Mouse (Mus musculus) midbrain, embryonic 15.5 days (tissue): Measurements from ENCODE around the gene Duox1. TPM values are rescaled to one million over a fixed set of nuclear protein-coding genes. Genes with fewer than 3 reads are reported as not detected.

ENCODE experiments used
- ATAC-seq: fragments of 200-750 bp; cut with Nextera tagmentation; replicated peaks from 2 replicates; pipeline ENCODE4 v1.8.0; 2017; ENCODE audit warnings: moderate TSS enrichment
- H3K27ac ChIP-seq: fragments of 300-500 bp; sonication (generic); 2 replicates; pipeline ENCODE4 v1.5.1; 2015; ENCODE audit warnings: mild to moderate bottlenecking, inconsistent platforms
- H3K27me3 ChIP-seq: fragments of 300-500 bp; sonication (generic); replicated peaks from 2 replicates; pipeline ENCODE4 v1.6.1; 2015; ENCODE audit warnings: inconsistent platforms
- H3K36me3 ChIP-seq: fragments of 300-500 bp; sonication (generic); replicated peaks from 2 replicates; pipeline ENCODE4 v1.6.1; 2015; ENCODE audit warnings: inconsistent platforms
- H3K4me1 ChIP-seq: fragments of 300-500 bp; sonication (generic); 2 replicates; pipeline ENCODE4 v1.6.1; 2015; ENCODE audit warnings: inconsistent platforms
- H3K4me2 ChIP-seq: fragments of 300-500 bp; sonication (generic); 2 replicates; pipeline ENCODE4 v1.6.1; 2015; ENCODE audit warnings: inconsistent platforms, mild to moderate bottlenecking, moderate library complexity
- H3K4me3 ChIP-seq: fragments of 300-500 bp; sonication (generic); 2 replicates; pipeline ENCODE4 v1.5.1; 2015; ENCODE audit warnings: mild to moderate bottlenecking, inconsistent platforms
- H3K9ac ChIP-seq: fragments of 300-500 bp; sonication (generic); 2 replicates; pipeline ENCODE4 v1.6.1; 2015; ENCODE audit warnings: mild to moderate bottlenecking, inconsistent platforms
- H3K9me3 ChIP-seq: fragments of 300-500 bp; sonication (generic); 2 replicates; pipeline ENCODE4 v1.6.1; 2016; ENCODE audit warnings: inconsistent platforms
- WGBS: fragments of 180-500 bp; shearing (Covaris S2); methylation state at CpG from one replicate; pipeline ENCODE4 v1.1.7; 2015; ENCODE audit warnings: mixed read lengths; 5-methylcytosine and 5-hydroxymethylcytosine counted together
- polyA plus RNA-seq: library from polyadenylated mRNA; unstranded; fragments of >200 nt; fragmentation: Nextera tagmentation; extraction: Ambion mirVana; gene quantifications from 2 replicates; pipeline ENCODE4 v1.2.1, GENCODE M21; 2015

The Duox1 gene
- polyA plus RNA-seq, 1 experiment from 2014 or later: 0.13 TPM

GRCm38 (mm10) chr2:122362622-122363523 lies 47.4 kb downstream of the Duox1 start:
- WGBS: 79% methylated on average over 13 of the region's 13 CpGs
- Histone ChIP-seq H3K9ac (no peak overlapping the region), H3K27ac (no peak overlapping the region), H3K9me3 (no peaks in the 10 kb centered on the region), H3K27me3 (no peaks in the 10 kb centered on the region), H3K4me2 (no peak overlapping the region), H3K4me3 (no peak overlapping the region), H3K36me3 (peaks cover 6% of the 10 kb centered on the region; the same call in 1 of the 2 replicates), H3K4me1 (peaks cover 25% of the 10 kb centered on the region)
- no peak for ATAC-seq

- H3K36me3 ChIP-seq: peaks cover 6% of the 10 kb centered on the region; the same call in 1 of the 2 replicates
- H3K4me2 ChIP-seq: no peak overlapping the region
- H3K4me3 ChIP-seq: no peak overlapping the region
- no peak overlapping the region for H3K9ac ChIP-seq
- H3K4me1 ChIP-seq: peaks cover 29% of the 10 kb centered on the region
- ATAC-seq: no peak
- H3K27ac ChIP-seq: no peak overlapping the region
- no peaks in the 10 kb centered on the region for H3K9me3 ChIP-seq
- H3K27me3 ChIP-seq: no peaks in the 10 kb centered on the region
- 84% methylated on average over 3 of the region's 3 CpGs for WGBS
Measured at GRCm38 (mm10) chr2:122364352-122364944, 49.0 kb downstream of the Duox1 start.

- no peak for ATAC-seq
- H3K4me2 ChIP-seq: peak overlapping the region; percentile 68; the same call in 1 of the 2 replicates
- H3K9ac ChIP-seq: no peak overlapping the region
- H3K4me1 ChIP-seq: peaks cover 29% of the 10 kb centered on the region
- 88% methylated on average over 10 of the region's 10 CpGs for WGBS
- no peaks in the 10 kb centered on the region for H3K9me3 ChIP-seq
- H3K27ac ChIP-seq: no peak overlapping the region
- no peak overlapping the region for H3K4me3 ChIP-seq
- H3K27me3 ChIP-seq: no peaks in the 10 kb centered on the region
- H3K36me3 ChIP-seq: peaks cover 6% of the 10 kb centered on the region; the same call in 1 of the 2 replicates
Measured at GRCm38 (mm10) chr2:122365244-122365866, 49.9 kb downstream of the Duox1 start.

GRCm38 (mm10) chr2:122366039-122366438 lies 50.6 kb downstream of the Duox1 start:
- Histone ChIP-seq H3K4me2 (peak overlapping the region; percentile 68), H3K27ac (0 out of 2 replicates have a peak overlapping the region, but pooled peaks have one; percentile 21), H3K27me3 (no peaks in the 10 kb centered on the region), H3K36me3 (peaks cover 6% of the 10 kb centered on the region; the same call in 1 of the 2 replicates), H3K4me1 (peaks cover 29% of the 10 kb centered on the region), H3K9ac (no peak overlapping the region), H3K9me3 (no peaks in the 10 kb centered on the region), H3K4me3 (peak overlapping the region; percentile 91; the same call in 1 of the 2 replicates)
- 54% methylated on average over 3 of the region's 3 CpGs for WGBS
- no peak for ATAC-seq

GRCm38 (mm10) chr2:122366706-122367105 lies 51.2 kb downstream of the Duox1 start:
- Histone ChIP-seq H3K27me3 (no peaks in the 10 kb centered on the region), H3K4me3 (peak overlapping the region; percentile 91), H3K4me2 (peak overlapping the region; percentile 68), H3K9ac (0 out of 2 replicates have a peak overlapping the region, but pooled peaks have one; percentile 10), H3K4me1 (peaks cover 29% of the 10 kb centered on the region), H3K9me3 (no peaks in the 10 kb centered on the region), H3K36me3 (peaks cover 6% of the 10 kb centered on the region; the same call in 1 of the 2 replicates), H3K27ac (0 out of 2 replicates have a peak overlapping the region, but pooled peaks have one; percentile 21)
- no peak for ATAC-seq
- 11% methylated on average over 5 of the region's 5 CpGs for WGBS

DNA sequence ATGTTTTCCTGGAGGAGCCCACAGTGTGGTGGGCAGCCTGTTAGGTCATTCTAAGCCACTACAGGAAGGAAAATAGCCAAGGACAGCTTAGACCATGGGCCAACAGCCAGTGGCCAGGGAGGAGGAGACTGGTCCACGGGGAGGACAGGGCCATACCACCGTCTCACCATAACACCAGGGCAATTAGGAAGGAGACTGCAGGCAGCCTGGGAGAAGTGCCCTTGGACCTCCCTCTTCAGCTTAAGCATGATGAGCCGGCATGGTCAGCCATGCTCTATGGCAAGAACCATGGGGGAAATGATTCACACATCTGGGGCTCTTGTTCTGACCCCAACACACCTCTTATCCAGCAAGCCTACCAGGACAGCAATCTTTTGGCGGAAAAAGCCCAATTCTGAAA lies 51.7 kb downstream of the Duox1 start:
- no peaks in the 10 kb centered on the region for H3K9me3 ChIP-seq
- peak overlapping the region; percentile 91 for H3K4me3 ChIP-seq
- H3K9ac ChIP-seq: peak overlapping the region; percentile 88
- no peak overlapping the region for H3K27ac ChIP-seq
- WGBS: 21% methylated on average over 4 of the region's 4 CpGs
- ATAC-seq: no peak
- no peaks in the 10 kb centered on the region for H3K27me3 ChIP-seq
- H3K4me1 ChIP-seq: peaks cover 29% of the 10 kb centered on the region
- peaks cover 6% of the 10 kb centered on the region; the same call in 1 of the 2 replicates for H3K36me3 ChIP-seq
- peak overlapping the region; percentile 68 for H3K4me2 ChIP-seq

- Histone ChIP-seq H3K36me3 (peaks cover 6% of the 10 kb centered on the region; the same call in 1 of the 2 replicates), H3K27me3 (no peaks in the 10 kb centered on the region), H3K27ac (peak overlapping the region; percentile 73; the same call in 1 of the 2 replicates), H3K4me2 (peak overlapping the region; percentile 68), H3K4me3 (peak overlapping the region; percentile 91), H3K9ac (peak overlapping the region; percentile 88), H3K9me3 (no peaks in the 10 kb centered on the region), H3K4me1 (peaks cover 28% of the 10 kb centered on the region)
- ATAC-seq: no peak
- 8% methylated on average over 4 of the region's 4 CpGs for WGBS
Measured at GRCm38 (mm10) chr2:122367701-122368080, 52.2 kb downstream of the Duox1 start.

- Histone ChIP-seq H3K36me3 (peaks cover 6% of the 10 kb centered on the region; the same call in 1 of the 2 replicates), H3K27me3 (no peaks in the 10 kb centered on the region), H3K4me2 (peak overlapping the region; percentile 68), H3K4me1 (peaks cover 26% of the 10 kb centered on the region), H3K4me3 (peak overlapping the region; percentile 91), H3K9ac (peak overlapping the region; percentile 88), H3K27ac (peak overlapping the region; percentile 73), H3K9me3 (no peaks in the 10 kb centered on the region)
- WGBS: 0% methylated on average over 40 of the region's 55 CpGs
- ATAC-seq: peak; percentile 57
Measured at GRCm38 (mm10) chr2:122368081-122368971, 52.9 kb downstream of the Duox1 start.

GRCm38 (mm10) chr2:122368995-122369739 lies 53.7 kb downstream of the Duox1 start, which contains the start of gene Shf:
TSS of gene Shf (minus strand) at chr2:122369162.
- ATAC-seq: peak; percentile 89
- peak within 1 kb of the TSS; percentile 73 for H3K27ac ChIP-seq
- peak within 1 kb of the TSS; percentile 91 for H3K4me3 ChIP-seq
- peak within 1 kb of the TSS; percentile 88 for H3K9ac ChIP-seq
- under 1% methylated on average over 40 of the region's 54 CpGs for WGBS
- H3K27me3 ChIP-seq: no peaks in the 10 kb centered on the region
- peak within 1 kb of the TSS; percentile 68 for H3K4me2 ChIP-seq
- H3K36me3 ChIP-seq: no peaks in the 10 kb centered on the region
- H3K4me1 ChIP-seq: peaks cover 27% of the 10 kb centered on the region
- H3K9me3 ChIP-seq: no peaks in the 10 kb centered on the region

DNA sequence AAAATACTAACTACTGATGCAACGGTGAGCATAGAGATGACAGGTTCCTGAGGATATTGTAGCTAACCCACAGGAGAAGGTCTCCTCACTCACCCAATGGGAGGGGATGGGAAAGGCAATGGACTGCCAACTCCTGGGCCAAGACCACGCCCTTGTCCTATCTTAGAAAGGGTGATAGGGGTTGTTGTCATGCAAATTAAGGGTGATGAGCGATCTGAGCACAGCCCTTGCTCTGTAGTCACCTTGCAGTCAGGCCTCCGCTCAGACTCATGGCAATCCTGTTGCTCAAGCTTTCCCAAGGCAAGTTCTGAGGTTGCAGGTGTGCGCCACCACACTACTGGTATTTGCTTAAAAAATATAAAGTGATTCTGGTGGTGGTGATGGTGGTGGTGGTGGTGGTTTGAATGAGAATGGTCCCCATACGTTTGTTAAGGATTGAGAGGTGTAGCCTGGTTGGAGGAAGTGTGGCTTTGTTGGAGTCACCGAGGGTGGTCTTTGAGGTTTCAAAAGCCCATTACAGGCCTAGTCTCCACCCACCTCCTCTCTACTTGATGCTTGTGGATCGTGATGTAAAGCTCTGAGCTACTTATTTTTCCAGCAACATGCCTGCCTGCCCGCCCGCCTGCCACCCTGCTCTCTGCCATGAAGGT lies 54.8 kb downstream of the Duox1 start:
- Histone ChIP-seq H3K4me3 (no peak overlapping the region), H3K27ac (no peak overlapping the region), H3K4me1 (peaks cover 33% of the 10 kb centered on the region), H3K9me3 (no peaks in the 10 kb centered on the region), H3K4me2 (no peak overlapping the region), H3K27me3 (no peaks in the 10 kb centered on the region), H3K9ac (no peak overlapping the region), H3K36me3 (no peaks in the 10 kb centered on the region)
- ATAC-seq: no peak
- whole genome bisulfite sequencing: 29% methylated on average over 10 of the region's 10 CpGs
